Mouse (Mus musculus) liver, embryonic 14.5 days (tissue): ENCODE measurements around the gene Smok3b. TPM values are rescaled to one million over a fixed set of nuclear protein-coding genes. Genes with fewer than 3 reads are reported as not detected.
A peak's percentile ranks its signal among the peaks of the same experiment; 100 is the strongest.

Experiments used
- ATAC-seq: fragments of 200-750 bp; cut with Nextera tagmentation; 2 replicates; pipeline ENCODE4 v1.8.0; 2017; ENCODE audit warnings: moderate number of reproducible peaks, mild to moderate bottlenecking, moderate library complexity; ENCODE audit not compliant: insufficient read depth
- DNase-seq, 3 experiments: peaks; one replicate each; pipeline ENCODE4 v3.0.0-alpha.2; 2012 to 2013; ENCODE audit warnings: low read depth in 3 of 3, low spot score in 3 of 3
- H3K27ac ChIP-seq: fragments of 300-500 bp; sonication (generic); 2 replicates; pipeline ENCODE4 v1.5.1; 2014; ENCODE audit warnings: moderate library complexity, mild to moderate bottlenecking, control low read depth, inconsistent platforms
- H3K27me3 ChIP-seq: fragments of 300-500 bp; sonication (generic); 2 replicates; pipeline ENCODE4 v1.6.1; 2014; ENCODE audit warnings: mild to moderate bottlenecking, low read length, moderate library complexity; ENCODE audit not compliant: control insufficient read depth, insufficient read depth
- H3K36me3 ChIP-seq: fragments of 300-500 bp; sonication (generic); replicated peaks from 2 replicates; pipeline ENCODE4 v1.6.1; 2014; ENCODE audit warnings: low read depth; ENCODE audit not compliant: control insufficient read depth, insufficient read depth
- H3K4me1 ChIP-seq, 2 experiments: fragments of 200-500 bp in 1 of 2; fragments of 300-500 bp in 1 of 2; sonication (generic) in 1 of 2; replicated peaks; 2 replicates each; pipeline ENCODE4 v1.6.1; 2012 to 2014; ENCODE audit warnings: antibody characterized with exemption in 1 of 2, inconsistent platforms in 1 of 2, low read length in 1 of 2; ENCODE audit not compliant: control insufficient read depth in 2 of 2, insufficient read depth in 2 of 2
- H3K4me2 ChIP-seq: fragments of 300-500 bp; sonication (generic); 2 replicates; pipeline ENCODE4 v1.6.1; 2014; ENCODE audit warnings: low read depth, mild to moderate bottlenecking, control low read depth, moderate library complexity
- H3K4me3 ChIP-seq, 2 experiments: fragments of 200-500 bp in 1 of 2; fragments of 300-500 bp in 1 of 2; sonication (generic) in 1 of 2; 2 replicates each; pipeline ENCODE4 v1.5.1; 2012 to 2014; ENCODE audit warnings: low read depth in 2 of 2, low read length in 2 of 2, mild to moderate bottlenecking in 2 of 2, control low read depth in 1 of 2, inconsistent platforms in 1 of 2, moderate library complexity in 1 of 2; ENCODE audit not compliant: insufficient read depth in 1 of 2
- H3K9ac ChIP-seq: fragments of 300-500 bp; sonication (generic); replicated peaks from 2 replicates; pipeline ENCODE4 v1.6.1; 2014; ENCODE audit warnings: mild to moderate bottlenecking, control low read depth, moderate library complexity
- H3K9me3 ChIP-seq: fragments of 300-500 bp; sonication (generic); 2 replicates; pipeline ENCODE4 v1.6.1; 2016; ENCODE audit warnings: low read length, mixed read lengths; ENCODE audit not compliant: control insufficient read depth
- CTCF ChIP-seq: IDR thresholded peaks from 2 replicates; pipeline ENCODE4 v1.5.1; 2016; ENCODE audit warnings: antibody characterized with exemption, low read depth, control low read depth
- EP300 ChIP-seq: IDR thresholded peaks from 2 replicates; pipeline ENCODE4 v1.6.1; 2016; ENCODE audit warnings: antibody characterized with exemption, low read depth
- WGBS: fragments of 180-500 bp; shearing (Covaris S2); extraction: QIAGEN DNeasy Blood & Tissue Kit; methylation state at CpG from one replicate; pipeline ENCODE4 v1.1.7; 2014; ENCODE audit not compliant: insufficient replicate concordance; 5-methylcytosine and 5-hydroxymethylcytosine counted together
- polyA plus RNA-seq, 2 experiments: library from polyadenylated mRNA; depleted of rRNA in 1 of 2; stranded (reverse) in 1 of 2; unstranded in 1 of 2; fragments of >200 nt; fragmentation: Nextera tagmentation in 1 of 2; extraction: Ambion mirVana in 1 of 2; gene quantifications; 2 replicates each; pipeline versions ENCODE4 v1.2.1 to v1.2.3; 2012 to 2014

Smok3b gene
- polyA plus RNA-seq, 2 experiments = not detected

DNA sequence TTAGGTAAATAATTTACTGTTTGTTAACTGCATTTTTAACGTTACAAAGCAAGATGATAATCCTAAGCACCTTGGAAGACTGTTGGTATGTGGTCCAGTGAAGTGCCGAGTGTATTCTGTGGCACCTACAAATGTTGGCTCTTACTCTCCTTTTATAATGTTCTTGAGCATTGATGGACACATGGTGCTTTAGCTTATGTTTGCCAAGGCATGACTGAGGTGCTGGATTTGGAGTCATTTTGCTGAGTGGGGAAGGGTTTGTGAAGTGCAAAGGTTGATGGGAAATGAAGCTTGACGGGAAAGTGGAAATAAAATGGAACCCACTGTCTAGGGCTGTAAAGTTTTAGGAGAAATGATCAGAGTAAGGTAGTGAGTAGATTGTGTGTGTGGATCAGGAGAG lies 67.1 kb downstream of the Smok3b start:
- H3K9me3 ChIP-seq = no peaks in the 10 kb centered on the region
- peaks cover 6% of the 10 kb centered on the region for H3K36me3 ChIP-seq
- DNase-seq (no peak), ATAC-seq (no peak)
- 77% methylated on average over 3 of the region's 3 CpGs for WGBS
- no peak overlapping the region; the same call in 1 of the 2 replicates for H3K4me2 ChIP-seq
- H3K4me3 ChIP-seq = no peak overlapping the region
- H3K27ac ChIP-seq = no peak overlapping the region
- TF ChIP-seq EP300 (no peak), CTCF (no peak)
- H3K9ac ChIP-seq = no peak overlapping the region; the same call in 1 of the 2 replicates
- peaks cover 19 to 21% of the 10 kb centered on the region in 2 experiments for H3K4me1 ChIP-seq
- no peaks in the 10 kb centered on the region for H3K27me3 ChIP-seq

DNA sequence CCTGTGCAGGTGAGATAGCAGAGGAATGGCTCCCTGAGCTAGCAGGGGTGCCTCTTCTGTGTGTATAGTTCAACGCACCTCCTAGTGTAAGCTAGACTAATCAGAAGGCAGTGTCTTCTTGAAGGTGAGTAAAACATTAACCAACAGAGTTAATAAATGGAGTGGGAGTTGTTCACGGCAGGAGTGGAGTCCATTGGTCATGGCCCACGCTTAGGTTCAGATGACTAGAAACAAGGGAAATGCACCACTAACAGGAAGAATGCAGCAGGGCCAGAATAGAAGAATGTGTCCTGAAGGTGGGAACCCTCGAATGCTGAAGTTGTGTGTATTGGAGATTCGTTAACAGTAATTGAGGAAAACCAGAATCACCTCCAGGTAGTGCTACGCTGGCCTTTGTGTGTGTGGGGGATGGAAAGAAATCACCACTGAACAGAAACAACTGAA lies 67.9 kb downstream of the Smok3b start:
- Histone ChIP-seq H3K36me3 (peaks cover 11% of the 10 kb centered on the region), H3K4me2 (peak overlapping the region; percentile 39; the same call in 1 of the 2 replicates), H3K4me1 (peaks cover 11 to 15% of the 10 kb centered on the region in 2 experiments), H3K27ac (no peak overlapping the region), H3K9ac (no peak overlapping the region), H3K9me3 (no peaks in the 10 kb centered on the region), H3K4me3 (0 out of 4 replicates have a peak overlapping the region, but pooled peaks of 1 of the 2 experiments have one; percentile 0), H3K27me3 (no peaks in the 10 kb centered on the region)
- peak; percentile 15; the same call in 1 of the 2 replicates for ATAC-seq
- no peak for TF ChIP-seq EP300
- no peak for TF ChIP-seq CTCF
- WGBS = 64% methylated on average over 6 of the region's 6 CpGs
- no peak for DNase-seq

DNA sequence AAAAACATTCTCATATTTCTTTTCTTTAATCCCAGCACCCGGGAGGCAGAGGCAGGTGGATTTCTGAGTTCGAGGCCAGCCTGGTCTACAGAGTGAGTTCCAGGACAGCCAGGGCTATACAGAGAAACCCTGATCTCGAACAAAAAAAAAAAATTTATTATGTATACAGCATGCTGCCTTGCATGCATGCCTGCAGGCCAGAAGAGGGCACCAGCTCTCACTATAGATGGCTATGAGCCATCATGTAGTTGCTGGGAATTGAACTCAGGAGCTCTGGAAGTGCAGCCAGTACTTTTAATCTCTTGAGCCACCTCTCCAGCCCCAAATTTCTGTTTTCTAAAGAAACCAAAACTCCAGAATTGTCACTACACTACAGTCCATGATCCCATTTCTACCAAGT lies 69.0 kb downstream of the Smok3b start:
- ATAC-seq (no peak), DNase-seq (no peak)
- TF ChIP-seq CTCF = peak; percentile 67
- TF ChIP-seq EP300 = no peak
- 54% methylated on average over 3 of the region's 3 CpGs for WGBS
- H3K9me3 ChIP-seq = no peaks in the 10 kb centered on the region
- no peaks in the 10 kb centered on the region for H3K27me3 ChIP-seq
- no peak overlapping the region for H3K4me3 ChIP-seq
- H3K4me2 ChIP-seq = no peak overlapping the region
- no peak overlapping the region for H3K27ac ChIP-seq
- H3K9ac ChIP-seq = no peak overlapping the region
- H3K4me1 ChIP-seq = peaks cover 6 to 12% of the 10 kb centered on the region in 2 experiments; a peak in 3 of 4 replicates
- H3K36me3 ChIP-seq = peaks cover 19% of the 10 kb centered on the region

- Histone ChIP-seq H3K9ac (no peak overlapping the region), H3K9me3 (no peaks in the 10 kb centered on the region), H3K4me2 (no peak overlapping the region), H3K36me3 (peaks cover 20% of the 10 kb centered on the region), H3K27me3 (no peaks in the 10 kb centered on the region), H3K4me1 (peaks cover 6 to 12% of the 10 kb centered on the region in 2 experiments; a peak in 3 of 4 replicates), H3K27ac (no peak overlapping the region), H3K4me3 (no peak overlapping the region)
- ATAC-seq (no peak), DNase-seq (no peak)
- TF ChIP-seq CTCF (no peak), EP300 (no peak)
- 92% methylated on average over 5 of the region's 5 CpGs for WGBS
Observed at GRCm38 (mm10) chr5:138090737-138091136, 69.5 kb downstream of the Smok3b start.

GRCm38 (mm10) chr5:138092771-138093170 lies 71.5 kb downstream of the Smok3b start:
- ATAC-seq = no peak
- H3K9me3 ChIP-seq = no peaks in the 10 kb centered on the region
- H3K4me3 ChIP-seq = no peak overlapping the region
- DNase-seq = no peak
- H3K4me2 ChIP-seq = no peak overlapping the region
- TF ChIP-seq CTCF = no peak
- TF ChIP-seq EP300 = no peak
- no peaks in the 10 kb centered on the region for H3K27me3 ChIP-seq
- peaks cover 38% of the 10 kb centered on the region for H3K36me3 ChIP-seq
- 83% methylated on average over 4 of the region's 4 CpGs for WGBS
- no peak overlapping the region for H3K9ac ChIP-seq
- no peak overlapping the region for H3K27ac ChIP-seq
- H3K4me1 ChIP-seq = peaks cover 6 to 10% of the 10 kb centered on the region in 2 experiments; a peak in 3 of 4 replicates
